Mouse (Mus musculus) midbrain, embryonic 14.5 days (tissue): Measurements from ENCODE around the gene Ttc26. TPM values are rescaled to one million over a fixed set of nuclear protein-coding genes. Genes with fewer than 3 reads are reported as not detected.

Experiments used
- ATAC-seq: fragments of 200-750 bp; cut with Nextera tagmentation; 2 replicates; pipeline ENCODE4 v1.8.0; 2017; ENCODE audit warnings: moderate number of reproducible peaks, moderate library complexity; ENCODE audit not compliant: low FRiP score, low TSS enrichment
- DNase-seq: peaks from one replicate; pipeline ENCODE4 v3.0.0-alpha.2; 2015
- H3K27ac ChIP-seq: fragments of 300-500 bp; sonication (generic); replicated peaks from 2 replicates; pipeline ENCODE4 v1.5.1; 2014; ENCODE audit warnings: mild to moderate bottlenecking, low read depth, low read length, moderate library complexity
- H3K27me3 ChIP-seq: fragments of 300-500 bp; sonication (generic); 2 replicates; pipeline ENCODE4 v1.6.1; 2014; ENCODE audit warnings: low read length, control low read depth, mixed read lengths; ENCODE audit not compliant: control insufficient read depth, insufficient read depth
- H3K36me3 ChIP-seq: fragments of 300-500 bp; sonication (generic); 2 replicates; pipeline ENCODE4 v1.6.1; 2014; ENCODE audit warnings: low read length, control low read depth; ENCODE audit not compliant: control insufficient read depth, insufficient read depth
- H3K4me1 ChIP-seq: fragments of 300-500 bp; sonication (generic); 2 replicates; pipeline ENCODE4 v1.6.1; 2014; ENCODE audit warnings: mild to moderate bottlenecking, antibody characterized with exemption, low read length, control low read depth; ENCODE audit not compliant: control insufficient read depth, insufficient read depth
- H3K4me2 ChIP-seq: fragments of 300-500 bp; sonication (generic); 2 replicates; pipeline ENCODE4 v1.6.1; 2014; ENCODE audit warnings: mild to moderate bottlenecking, low read length, moderate library complexity
- H3K4me3 ChIP-seq: fragments of 300-500 bp; sonication (generic); replicated peaks from 2 replicates; pipeline ENCODE4 v1.5.1; 2014; ENCODE audit warnings: low read depth, low read length
- H3K9ac ChIP-seq: fragments of 300-500 bp; sonication (generic); replicated peaks from 2 replicates; pipeline ENCODE4 v1.6.1; 2014; ENCODE audit warnings: mild to moderate bottlenecking, low read length, moderate library complexity
- H3K9me3 ChIP-seq: fragments of 300-500 bp; sonication (generic); 2 replicates; pipeline ENCODE4 v1.6.1; 2016; ENCODE audit warnings: low read length, control low read depth, mixed read lengths; ENCODE audit not compliant: control insufficient read depth
- WGBS: fragments of 180-500 bp; shearing (Covaris S2); extraction: QIAGEN DNeasy Blood & Tissue Kit; methylation state at CpG from one replicate; pipeline ENCODE4 v1.1.7; 2014; 5-methylcytosine and 5-hydroxymethylcytosine counted together
- polyA plus RNA-seq: library from polyadenylated mRNA; unstranded; fragments of >200 nt; fragmentation: Nextera tagmentation; extraction: Ambion mirVana; gene quantifications from 2 replicates; pipeline ENCODE4 v1.2.1, GENCODE M21; 2014

The Ttc26 gene
- 4.7 and 6.0 TPM in 2 replicates for polyA plus RNA-seq

DNA sequence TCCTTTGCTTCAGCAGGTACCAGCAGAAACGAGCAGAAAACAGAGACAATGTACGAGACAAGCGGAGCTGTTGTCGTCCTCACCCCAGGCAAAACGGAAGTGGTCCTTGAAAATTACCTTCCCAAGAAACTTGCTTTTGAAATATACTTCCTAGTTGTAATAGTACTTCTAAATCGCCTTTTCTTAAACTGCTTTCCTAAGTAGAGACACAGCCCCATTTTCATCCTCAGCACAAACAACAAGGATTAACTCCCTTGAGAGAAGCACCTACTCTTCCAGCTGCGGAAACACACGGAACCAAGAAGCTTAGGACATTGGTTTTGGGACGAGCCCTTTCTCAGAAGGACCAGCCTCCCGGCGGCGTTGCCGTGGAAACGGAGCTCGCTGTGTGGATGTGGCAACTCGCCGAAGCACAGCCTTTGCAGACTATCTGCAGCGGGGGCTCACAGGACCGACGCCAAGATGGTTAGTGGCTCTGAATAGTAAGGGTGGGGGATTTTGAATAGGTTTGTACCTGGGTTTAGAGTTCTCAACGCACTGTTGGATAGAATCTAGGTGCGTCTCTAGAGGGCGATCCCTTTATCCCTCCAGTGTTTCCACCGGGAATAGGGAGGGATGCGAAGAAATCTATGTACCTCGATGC lies at the start of gene Ttc26:
Ttc26 (plus strand) TSS at position 341 of the 643 bp plus-strand sequence.
- Histone ChIP-seq H3K27ac (peak within 1 kb of the TSS; percentile 71), H3K4me2 (peak within 1 kb of the TSS; percentile 74), H3K9ac (peak within 1 kb of the TSS; percentile 58), H3K27me3 (no peaks in the 10 kb centered on the region), H3K4me1 (0 out of 2 replicates have a peak, but pooled peaks cover 4% of the 10 kb centered on the region), H3K36me3 (peaks cover 20% of the 10 kb centered on the region; the same call in 1 of the 2 replicates), H3K9me3 (no peaks in the 10 kb centered on the region), H3K4me3 (peak within 1 kb of the TSS; percentile 55)
- DNase-seq: peak; percentile 96
- WGBS: under 1% methylated on average over 26 of the region's 26 CpGs
- ATAC-seq: peak; percentile 91

DNA sequence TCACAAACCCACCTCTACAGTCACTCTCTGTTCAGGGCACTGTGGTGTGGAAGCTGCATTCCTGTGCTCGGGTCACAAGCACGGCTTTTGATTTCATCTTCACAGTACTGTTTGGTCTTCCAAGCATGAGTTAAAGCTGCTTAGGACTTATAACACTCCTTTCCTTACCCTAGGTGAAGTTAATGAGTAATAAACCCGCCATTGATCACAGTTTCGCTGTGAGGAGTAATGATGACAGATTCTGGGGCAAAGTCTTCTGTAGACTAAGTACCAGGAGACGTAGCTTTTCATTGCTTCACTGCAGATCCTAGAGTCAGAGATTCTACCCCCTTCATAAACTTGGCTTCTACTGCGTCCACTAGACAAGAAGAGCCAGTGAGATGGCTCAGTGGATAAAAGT lies 46.0 kb upstream of the Ttc26 start:
- H3K4me1 ChIP-seq: no peaks in the 10 kb centered on the region
- no peak overlapping the region for H3K4me2 ChIP-seq
- H3K36me3 ChIP-seq: no peaks in the 10 kb centered on the region
- H3K9ac ChIP-seq: no peak overlapping the region
- no peaks in the 10 kb centered on the region for H3K27me3 ChIP-seq
- ATAC-seq (no peak), DNase-seq (no peak)
- no peak overlapping the region for H3K4me3 ChIP-seq
- H3K9me3 ChIP-seq: no peaks in the 10 kb centered on the region
- H3K27ac ChIP-seq: no peak overlapping the region
- WGBS: 87% methylated on average over 6 of the region's 6 CpGs

DNA sequence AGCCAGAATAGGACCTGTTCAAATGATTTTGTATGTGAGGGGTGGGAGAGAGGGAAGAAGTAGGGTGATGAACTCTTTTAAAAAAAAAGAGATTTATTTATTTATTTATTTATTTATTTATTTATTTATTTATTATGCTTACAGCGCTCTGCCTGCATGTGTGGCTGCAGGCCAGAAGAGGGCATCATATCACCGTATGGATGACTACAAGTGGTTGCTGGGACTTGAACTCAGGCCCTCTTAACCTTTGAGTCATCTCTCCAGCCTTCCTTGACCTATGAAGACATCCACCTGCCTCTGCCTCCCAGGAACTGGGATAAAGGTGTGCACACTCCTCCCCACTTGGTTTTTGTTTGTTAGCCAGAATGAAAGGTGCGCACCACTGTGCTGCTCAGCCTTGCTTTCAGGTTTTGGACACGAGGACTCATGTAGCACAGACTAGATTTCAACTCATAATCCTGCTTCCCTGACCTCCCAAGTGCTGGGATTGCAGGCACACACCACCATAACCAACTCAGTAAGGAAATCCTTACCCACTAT lies 44.0 kb upstream of the Ttc26 start:
- no peaks in the 10 kb centered on the region for H3K4me1 ChIP-seq
- no peaks in the 10 kb centered on the region for H3K27me3 ChIP-seq
- no peaks in the 10 kb centered on the region for H3K36me3 ChIP-seq
- no peak overlapping the region for H3K4me2 ChIP-seq
- 90% methylated on average over 4 of the region's 4 CpGs for WGBS
- no peaks in the 10 kb centered on the region for H3K9me3 ChIP-seq
- ATAC-seq: no peak
- DNase-seq: no peak
- H3K4me3 ChIP-seq: no peak overlapping the region
- no peak overlapping the region for H3K9ac ChIP-seq
- no peak overlapping the region for H3K27ac ChIP-seq

DNA sequence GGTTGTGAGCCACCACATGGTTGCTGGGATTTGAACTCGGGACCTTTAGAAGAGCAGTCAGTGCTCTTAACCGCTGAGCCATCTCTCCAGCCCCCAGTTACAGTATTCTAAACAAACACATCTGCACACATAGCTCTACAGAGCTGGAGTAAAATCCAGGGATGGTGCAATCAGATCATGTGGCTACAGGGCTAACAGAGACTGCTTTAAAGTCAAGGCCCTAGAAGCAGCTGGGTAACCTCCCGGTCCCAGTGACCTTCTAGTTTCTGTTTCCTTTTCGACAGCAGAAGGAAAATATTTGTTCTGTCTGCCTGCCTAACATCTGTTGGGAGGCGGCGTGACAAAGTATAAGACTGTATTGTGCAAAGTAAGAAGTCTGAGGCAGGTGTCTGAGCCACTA lies 43.3 kb upstream of the Ttc26 start:
- no peaks in the 10 kb centered on the region for H3K9me3 ChIP-seq

DNA sequence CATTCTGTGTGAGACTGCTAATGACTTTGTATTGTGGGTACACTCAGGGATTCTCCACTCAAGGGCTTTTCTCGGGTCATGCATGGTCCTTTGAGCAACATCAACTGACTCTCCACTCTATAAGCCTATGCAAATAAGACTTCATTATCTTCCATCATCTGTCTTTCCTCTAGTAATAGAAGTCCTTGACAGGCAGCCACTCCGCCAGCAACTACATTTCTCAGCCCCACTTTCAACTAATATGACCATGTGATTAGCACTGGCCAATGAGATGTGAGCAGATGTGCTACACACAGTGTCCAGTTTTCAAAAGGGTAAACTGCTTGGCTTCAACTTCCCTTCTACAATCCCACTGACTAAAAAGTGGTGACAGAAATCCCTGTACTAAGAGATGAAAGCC lies 42.2 kb upstream of the Ttc26 start:
- no peak overlapping the region for H3K4me3 ChIP-seq
- H3K4me2 ChIP-seq: no peak overlapping the region
- no peaks in the 10 kb centered on the region for H3K4me1 ChIP-seq
- no peaks in the 10 kb centered on the region for H3K27me3 ChIP-seq
- no peaks in the 10 kb centered on the region for H3K9me3 ChIP-seq
- DNase-seq: no peak
- ATAC-seq: no peak
- H3K36me3 ChIP-seq: no peaks in the 10 kb centered on the region
- no peak overlapping the region for H3K9ac ChIP-seq
- no peak overlapping the region for H3K27ac ChIP-seq
- 74% methylated on average over 2 of the region's 2 CpGs for WGBS

More for the DNA sequence above, 43.3 kb upstream of the Ttc26 start:
- Histone ChIP-seq H3K36me3 (no peaks in the 10 kb centered on the region), H3K4me2 (no peak overlapping the region), H3K4me3 (no peak overlapping the region), H3K27me3 (no peaks in the 10 kb centered on the region), H3K27ac (no peak overlapping the region), H3K4me1 (no peaks in the 10 kb centered on the region), H3K9ac (no peak overlapping the region)
- ATAC-seq (no peak), DNase-seq (no peak)
- WGBS: 88% methylated on average over 6 of the region's 6 CpGs

DNA sequence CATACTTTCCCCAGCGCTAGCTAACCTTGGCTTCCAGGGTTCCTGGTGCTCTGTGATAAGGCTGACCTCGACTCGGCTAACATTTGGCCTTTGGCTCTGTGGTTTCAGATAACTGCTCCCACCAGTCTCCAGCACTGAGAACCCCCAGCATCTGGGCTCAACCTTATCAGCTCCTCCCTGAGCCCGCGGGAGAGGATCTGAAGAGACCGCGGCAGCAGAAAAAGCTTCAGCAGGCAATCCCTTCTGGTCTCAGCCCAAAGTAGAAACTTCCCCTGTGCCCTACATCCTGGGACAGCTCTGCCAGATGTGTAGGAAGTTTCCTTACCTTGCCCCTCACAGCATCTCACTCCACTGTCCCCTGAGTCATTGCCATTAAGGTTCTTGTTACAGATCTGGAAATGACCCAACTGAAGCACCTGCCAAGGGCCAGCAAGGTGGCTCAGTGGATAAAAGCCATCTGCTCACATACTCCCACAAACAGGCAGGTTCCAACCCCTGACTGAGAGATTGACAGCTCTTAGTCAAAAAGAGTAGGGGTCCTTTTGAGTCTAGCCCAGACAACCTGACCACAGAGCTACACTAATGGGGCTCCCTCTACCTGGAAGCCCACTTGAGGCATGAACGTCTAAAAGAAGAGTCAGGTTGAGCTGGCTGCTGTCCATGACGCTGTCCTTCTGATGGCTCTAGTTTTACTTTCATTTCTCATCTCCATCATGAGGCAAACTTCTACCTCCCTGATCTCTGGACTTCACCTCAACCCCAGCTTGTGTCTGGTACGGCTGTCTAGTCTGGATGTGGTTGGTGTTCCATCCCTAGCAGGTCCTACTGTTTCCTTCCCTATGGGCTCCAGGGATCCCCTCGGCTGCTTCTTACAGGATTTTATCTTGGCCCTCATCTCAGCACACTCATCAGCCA lies 39.3 kb upstream of the Ttc26 start:
- no peak overlapping the region for H3K27ac ChIP-seq
- no peaks in the 10 kb centered on the region for H3K27me3 ChIP-seq
- no peaks in the 10 kb centered on the region for H3K4me1 ChIP-seq
- H3K36me3 ChIP-seq: no peaks in the 10 kb centered on the region
- H3K9ac ChIP-seq: no peak overlapping the region
- H3K9me3 ChIP-seq: no peaks in the 10 kb centered on the region
- H3K4me2 ChIP-seq: no peak overlapping the region
- no peak overlapping the region for H3K4me3 ChIP-seq
- 77% methylated on average over 11 of the region's 11 CpGs for WGBS
- DNase-seq: no peak
- no peak for ATAC-seq

DNA sequence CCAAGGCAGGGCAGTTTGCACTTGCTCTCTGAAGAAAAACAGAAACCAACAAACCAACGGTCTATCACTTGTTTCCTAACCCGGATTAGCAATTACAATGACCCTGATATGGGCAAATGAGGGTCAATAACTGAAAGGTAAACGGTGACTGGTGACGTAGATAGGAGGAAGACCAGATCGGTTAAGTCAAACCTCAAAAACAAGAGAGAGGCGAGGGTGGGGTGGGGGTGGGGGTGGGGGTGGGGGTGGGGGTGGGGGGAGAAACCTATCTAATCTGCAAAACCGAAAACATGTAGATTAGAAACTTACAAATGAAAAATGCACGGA lies 38.6 kb upstream of the Ttc26 start:
- WGBS: 81% methylated on average over 8 of the region's 8 CpGs

DNA sequence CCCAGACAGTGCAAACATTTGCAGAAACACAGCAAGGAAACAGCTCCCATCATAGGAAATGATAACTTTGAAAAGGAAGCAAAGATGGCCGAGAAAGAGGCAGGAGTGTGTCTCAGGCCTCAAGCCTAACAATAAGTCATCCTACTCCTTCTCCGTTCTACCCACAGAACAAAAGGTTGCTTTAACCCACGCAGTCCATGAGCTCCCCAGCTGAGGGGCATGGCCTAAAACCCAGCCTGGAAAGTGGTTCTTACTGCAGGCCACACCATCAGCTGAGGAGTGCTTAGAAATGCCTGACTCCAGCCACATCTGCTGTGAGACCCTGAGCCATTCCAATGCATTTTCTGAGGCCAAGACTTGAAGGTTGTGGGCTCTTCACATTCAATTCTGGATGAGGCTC lies 37.7 kb upstream of the Ttc26 start:
- Histone ChIP-seq H3K27me3 (no peaks in the 10 kb centered on the region), H3K9me3 (no peaks in the 10 kb centered on the region), H3K4me1 (no peaks in the 10 kb centered on the region), H3K27ac (no peak overlapping the region), H3K36me3 (no peaks in the 10 kb centered on the region), H3K4me3 (no peak overlapping the region), H3K9ac (no peak overlapping the region), H3K4me2 (no peak overlapping the region)
- DNase-seq (no peak), ATAC-seq (no peak)
- 62% methylated on average over 3 of the region's 3 CpGs for WGBS

More for the DNA sequence above, 38.6 kb upstream of the Ttc26 start:
- Histone ChIP-seq H3K4me1 (no peaks in the 10 kb centered on the region), H3K9ac (no peak overlapping the region), H3K9me3 (no peaks in the 10 kb centered on the region), H3K4me2 (no peak overlapping the region), H3K36me3 (no peaks in the 10 kb centered on the region), H3K27me3 (no peaks in the 10 kb centered on the region), H3K4me3 (no peak overlapping the region), H3K27ac (no peak overlapping the region)
- no peak for DNase-seq
- ATAC-seq: no peak
